Mouse (Mus musculus) skeletal muscle tissue, adult 2 months (tissue): ENCODE results near the gene Gal3st1.

Source experiments
- DNase-seq: peaks from one replicate; pipeline ENCODE4 v3.0.0-alpha.2; 2012; ENCODE audit warnings: low read depth, low spot score

Gene Gal3st1

DNA sequence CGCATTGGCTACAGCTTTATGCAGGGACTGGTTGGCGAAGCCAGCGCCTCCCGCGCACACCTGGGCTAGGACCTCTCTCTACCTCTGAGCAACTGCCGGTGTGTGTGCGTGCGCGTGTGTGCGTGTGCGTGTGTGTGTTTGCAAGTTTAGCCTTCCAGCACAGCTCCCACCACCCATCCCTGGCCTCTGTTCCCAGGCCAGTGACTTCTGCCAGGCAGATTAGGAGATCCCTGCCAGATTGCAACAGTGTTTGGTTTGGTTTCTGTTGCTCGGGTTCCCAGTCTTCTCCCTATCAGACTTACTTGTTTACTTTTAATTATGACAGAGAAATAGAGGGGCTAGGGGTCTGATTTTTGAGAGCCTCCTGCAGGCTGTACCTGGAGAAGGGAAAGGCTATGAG, 48.5 kb downstream of the Gal3st1 start:
- DNase-seq: no peak

DNA sequence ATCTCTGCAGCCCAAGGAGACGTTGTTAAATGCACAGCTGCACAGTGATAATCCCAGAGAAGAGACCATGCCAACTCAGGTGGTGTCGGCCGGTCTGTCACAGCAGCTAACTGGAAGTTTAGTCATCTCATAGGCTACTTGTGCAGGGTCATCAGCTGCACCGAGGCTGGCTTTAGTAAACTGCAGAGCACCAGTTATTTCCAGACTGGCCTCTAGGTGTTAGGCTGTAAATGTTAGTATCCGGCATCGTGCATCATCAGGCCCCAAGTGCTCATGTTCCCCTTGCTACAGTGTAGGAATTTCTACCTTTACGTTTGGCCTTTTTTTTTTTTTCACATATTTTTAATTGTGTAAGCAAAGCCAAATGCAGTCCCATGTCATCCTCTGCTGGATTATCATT, 50.0 kb downstream of the Gal3st1 start:
- no peak for DNase-seq

DNA sequence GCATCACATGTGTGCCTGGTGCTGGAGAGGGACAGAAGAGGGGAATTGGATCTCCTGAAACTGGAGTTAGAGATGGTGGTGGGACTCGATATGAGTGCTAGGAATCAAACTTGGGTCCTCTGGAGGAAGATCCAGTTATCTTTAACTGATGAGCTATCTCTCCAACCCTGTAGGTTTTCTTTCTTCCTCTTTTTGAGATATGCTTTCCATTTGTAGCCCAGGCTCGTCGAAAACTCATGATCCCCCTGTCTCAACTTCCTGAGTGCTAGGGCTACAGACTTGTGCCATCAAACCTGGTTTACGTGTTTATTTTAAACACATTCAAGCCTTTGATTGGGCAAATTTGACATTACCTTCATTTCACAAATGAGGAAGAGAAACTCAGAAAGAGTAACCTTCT, 50.7 kb downstream of the Gal3st1 start:
- DNase-seq: no peak

DNA sequence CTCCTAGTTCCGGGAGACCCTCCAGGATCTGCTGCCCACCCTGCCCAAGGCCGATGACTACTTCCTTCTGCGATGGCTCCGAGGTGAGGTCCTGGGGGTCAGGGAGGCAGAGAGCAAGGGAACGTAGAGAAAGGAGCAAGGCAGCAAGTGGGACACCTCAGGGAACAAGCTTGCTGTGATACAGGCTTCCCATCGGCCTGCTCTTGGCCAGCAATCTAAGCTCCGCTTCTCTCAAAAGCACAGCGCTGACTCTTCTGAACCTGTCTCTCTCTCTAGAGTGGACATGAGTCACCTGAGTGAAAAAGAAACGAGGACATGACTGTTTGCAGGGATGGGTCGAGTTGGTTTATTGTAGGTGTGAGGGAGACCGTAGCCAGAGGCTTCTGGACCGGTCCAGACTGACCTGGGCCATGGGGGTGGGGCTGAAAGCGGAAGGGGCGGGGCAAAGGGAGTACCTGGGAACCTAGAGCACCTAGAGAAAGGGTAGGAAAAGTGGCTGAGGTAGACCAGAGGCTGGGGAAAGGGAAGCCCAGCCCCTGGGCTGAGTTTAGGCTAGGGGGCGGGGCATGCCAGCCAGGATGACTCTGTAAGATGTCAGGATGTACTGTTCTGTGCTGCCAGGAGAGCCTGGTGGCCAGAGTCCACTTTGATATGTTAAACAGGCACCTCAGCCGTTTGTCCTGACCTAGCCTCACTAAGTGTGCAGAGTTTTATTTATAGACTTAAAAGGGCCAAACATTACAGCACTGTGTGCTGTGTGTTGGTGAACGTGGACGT, 51.9 kb downstream of the Gal3st1 start:
- DNase-seq: no peak

DNA sequence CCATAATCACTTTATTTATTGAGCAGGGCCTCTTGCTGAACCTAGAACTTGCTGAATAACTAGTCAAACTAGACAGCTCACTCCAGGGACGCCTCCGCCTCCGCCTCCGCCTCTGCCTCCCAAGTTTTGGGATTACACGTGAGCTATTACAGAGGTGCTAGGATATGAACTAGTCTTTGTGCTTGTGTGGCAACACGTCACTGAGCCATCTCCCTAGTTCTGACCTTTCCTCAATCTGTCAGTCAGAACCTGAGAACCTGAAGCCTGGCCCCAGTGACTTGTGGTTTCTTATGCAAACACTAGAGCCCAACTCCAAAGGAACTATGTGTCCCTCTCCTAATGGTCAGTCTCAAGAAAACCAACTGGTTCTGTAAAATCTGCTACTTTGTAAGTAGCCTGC, 52.5 kb downstream of the Gal3st1 start:
- DNase-seq: no peak

DNA sequence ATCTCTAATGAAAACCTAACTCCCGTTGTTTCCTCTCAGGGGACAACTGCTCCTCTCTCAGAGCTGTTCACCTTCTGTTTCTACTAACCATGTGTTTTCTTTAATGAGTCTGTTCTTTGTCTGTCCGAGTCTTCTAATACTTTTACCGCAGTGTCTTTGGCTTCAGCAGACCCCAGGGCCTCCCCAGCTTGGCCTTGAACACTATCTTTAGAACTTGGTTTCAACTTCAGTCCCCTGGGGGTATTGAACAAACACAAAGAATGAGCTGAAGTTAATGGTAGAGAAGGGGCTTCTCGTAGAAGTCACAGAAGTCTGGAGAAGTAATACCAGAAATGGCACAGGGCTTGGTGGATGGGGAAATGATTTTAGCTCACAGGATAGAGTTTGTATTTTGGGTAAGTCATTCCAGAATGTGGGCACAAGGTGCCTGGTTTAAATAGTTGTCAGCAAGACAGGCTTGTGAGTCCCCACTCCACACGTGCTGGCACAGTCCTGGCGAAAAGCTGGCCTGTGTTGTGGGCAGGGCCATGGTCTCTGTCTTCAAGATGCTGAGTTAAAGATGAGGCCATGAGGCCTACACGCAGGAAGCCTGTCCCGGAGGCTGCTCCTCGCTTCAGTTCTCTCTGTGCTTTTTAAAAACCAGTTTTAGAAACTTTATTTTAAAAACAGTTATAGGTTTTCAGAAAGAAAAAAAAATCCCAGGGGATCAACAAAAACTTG, 53.1 kb downstream of the Gal3st1 start:
- DNase-seq: no peak

DNA sequence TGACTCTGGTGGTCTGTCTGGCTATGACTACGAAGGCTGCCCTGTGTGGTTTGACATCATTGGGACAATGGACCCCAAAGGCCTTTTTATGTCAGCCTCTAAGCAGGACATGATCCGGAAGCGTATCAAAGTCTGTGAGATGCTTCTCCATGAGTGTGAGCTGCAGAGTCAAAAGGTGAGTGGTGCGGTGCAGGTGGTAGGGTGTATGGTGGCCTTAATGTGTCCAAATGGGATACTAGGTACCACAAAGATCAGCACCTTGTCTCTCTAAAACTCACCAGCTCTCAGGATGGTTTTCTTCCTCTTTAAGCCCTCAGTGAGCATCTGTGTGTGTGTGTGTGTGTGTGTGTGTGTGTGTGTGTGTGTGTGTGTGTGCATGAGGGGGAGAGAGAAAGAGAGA, 56.5 kb downstream of the Gal3st1 start:
- no peak for DNase-seq

DNA sequence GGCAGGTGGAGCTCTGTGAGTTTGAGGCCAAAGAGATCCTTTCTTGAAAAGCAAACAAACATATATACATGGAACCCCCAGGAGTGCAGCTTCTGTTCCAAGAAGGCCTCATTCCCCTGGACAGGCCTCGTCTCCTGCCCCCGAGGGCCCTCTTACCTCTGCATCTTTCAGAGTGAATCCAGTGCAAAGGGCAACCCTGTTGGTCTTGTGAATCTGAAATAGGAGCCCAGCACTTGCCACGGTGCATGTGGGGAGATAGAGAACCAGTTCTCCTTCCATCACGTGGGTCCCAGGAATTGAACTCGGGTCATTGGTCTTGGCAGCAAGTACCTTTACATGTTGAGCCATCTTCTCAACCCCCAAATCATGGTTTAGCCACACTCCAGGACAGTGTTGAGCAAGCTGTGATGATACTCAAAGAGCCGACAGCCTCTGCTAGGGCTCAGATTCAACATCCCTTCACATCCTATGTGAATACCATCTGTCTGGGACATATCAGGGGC, 57.7 kb downstream of the Gal3st1 start:
- no peak for DNase-seq

DNA sequence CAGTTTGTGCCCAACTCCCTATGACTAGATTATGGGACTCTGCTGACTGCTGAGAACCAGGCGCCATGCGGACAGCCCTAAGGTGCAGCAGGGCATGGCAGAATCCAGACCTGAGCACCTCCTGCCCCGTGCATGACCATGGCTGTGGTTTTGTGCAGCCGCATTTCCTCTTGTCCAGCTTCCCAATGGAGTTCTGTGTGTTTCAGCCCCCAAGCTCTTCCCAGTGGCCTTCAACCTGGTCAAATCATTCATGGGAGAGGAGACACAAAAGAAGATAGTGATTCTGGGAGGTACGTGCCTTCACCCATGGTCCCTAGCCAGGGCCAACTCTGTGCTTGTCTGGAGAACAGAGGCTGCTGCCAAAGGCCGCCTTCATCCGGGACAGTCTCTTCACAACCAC, 59.6 kb downstream of the Gal3st1 start:
- no peak for DNase-seq

DNA sequence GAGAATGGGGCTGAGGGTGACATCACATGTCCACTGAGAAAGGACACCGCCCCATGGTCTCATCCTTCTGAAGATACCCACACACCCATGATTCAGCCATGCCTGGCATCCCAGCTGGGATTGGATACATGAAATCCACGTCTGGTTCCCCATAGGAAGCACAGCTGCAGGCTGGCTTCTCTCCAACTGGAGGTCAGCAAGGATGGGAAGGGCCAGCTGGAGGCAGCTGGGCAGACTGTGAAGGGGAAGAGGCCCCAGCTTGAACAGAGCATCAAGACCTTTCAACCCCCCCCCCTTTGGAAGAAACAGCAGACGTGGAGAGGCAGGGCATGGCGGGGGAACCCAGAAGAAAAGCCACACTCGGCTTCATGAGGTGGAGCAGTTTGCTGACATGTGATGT, 63.1 kb downstream of the Gal3st1 start:
- DNase-seq: no peak

DNA sequence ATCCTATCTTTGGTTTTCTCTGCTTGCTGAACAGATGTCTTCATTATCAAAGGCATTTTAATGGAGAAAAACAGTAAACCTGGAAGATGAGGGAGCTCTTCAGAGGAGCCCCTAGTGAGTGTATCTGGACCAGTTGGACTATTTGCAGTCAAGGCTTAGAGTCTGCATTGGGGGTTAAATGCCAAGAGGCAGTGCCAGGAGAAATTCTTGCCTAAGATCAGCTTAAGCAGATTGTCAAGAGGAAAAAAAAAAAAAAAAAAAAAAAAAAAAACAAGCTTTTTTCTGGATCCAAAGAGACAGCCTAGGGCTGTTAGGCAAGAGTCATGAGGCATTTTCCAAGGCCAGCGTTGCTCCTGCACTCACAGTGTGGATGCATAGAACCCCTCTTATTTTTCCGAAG, 64.3 kb downstream of the Gal3st1 start:
- no peak for DNase-seq

DNA sequence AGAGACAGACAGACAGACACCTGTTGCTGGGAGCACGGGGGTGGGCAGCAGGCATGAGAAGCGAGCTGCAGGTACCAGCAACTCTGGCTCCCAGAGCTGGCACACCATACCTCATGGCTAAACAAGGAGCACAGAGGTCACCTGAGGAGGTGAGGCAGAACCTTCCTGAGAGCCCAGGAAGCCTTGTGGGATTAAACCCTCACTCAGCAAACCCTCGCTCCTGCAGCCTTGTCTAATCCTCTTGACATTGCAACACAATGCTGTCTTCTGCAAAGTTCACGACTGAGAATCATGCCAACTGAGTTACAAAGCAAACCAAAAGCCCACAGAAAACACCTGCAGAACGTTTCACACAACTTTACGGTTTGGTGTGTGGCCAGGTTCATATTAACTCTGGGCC, 65.0 kb downstream of the Gal3st1 start:
- no peak for DNase-seq
